Mouse (Mus musculus): ENCODE measurements around the gene Gm45021. TPM values are rescaled to one million over a fixed set of nuclear protein-coding genes. Genes with fewer than 3 reads are reported as not detected.

Gene Gm45021
- polyA plus RNA-seq, 1 experiment from 2014 or later: not detected

DNA sequence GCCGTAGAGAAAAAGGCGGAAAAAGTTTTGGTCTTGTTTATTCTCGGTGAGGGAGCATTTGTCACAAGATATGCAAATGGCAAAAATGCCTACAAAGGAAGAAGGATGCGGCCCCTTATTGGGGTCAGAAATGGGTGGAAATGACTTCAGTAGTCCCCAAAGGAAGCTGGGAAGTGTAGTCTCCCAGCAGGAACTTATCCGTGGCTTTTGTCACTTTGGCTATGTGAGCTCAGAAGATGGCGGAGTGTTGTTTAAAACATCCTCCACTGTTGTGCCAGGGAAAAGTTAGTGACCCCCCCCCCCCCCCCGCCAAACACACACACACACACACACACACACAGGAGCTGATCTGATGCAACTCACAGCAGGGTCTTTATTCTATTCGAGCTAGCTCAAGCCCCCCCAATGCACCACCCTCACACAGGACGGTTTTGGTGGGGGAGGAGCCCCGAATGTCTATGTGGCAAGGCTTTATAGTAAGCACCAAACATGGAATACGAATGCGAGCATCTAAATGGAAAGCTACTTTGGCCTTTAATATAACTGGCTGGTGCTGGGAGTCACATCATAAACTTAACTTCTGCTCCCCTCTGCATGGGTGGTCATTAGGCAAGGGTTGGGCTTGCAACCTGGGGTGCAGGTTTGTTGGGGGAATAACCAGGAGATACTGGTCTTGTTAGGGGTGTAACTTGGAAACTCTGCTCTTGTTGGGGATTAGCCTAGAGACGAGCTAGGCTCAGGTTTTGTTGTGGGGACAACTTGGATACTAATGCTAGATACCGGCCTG, 34.1 kb upstream of the Gm45021 start:
- Histone ChIP-seq H3K27ac (replicated peaks) (peak overlapping the region; percentile 93), H3K4me1 (peaks cover 19% of the 10 kb centered on the region), H3K36me3 (replicated peaks) (peaks cover 19% of the 10 kb centered on the region), H3K9me3 (no peaks in the 10 kb centered on the region), H3K27me3 (replicated peaks; ENCODE audit: low read depth, poor library complexity, severe bottlenecking) (no peaks in the 10 kb centered on the region), H3K4me3 (peak overlapping the region; percentile 63)
- WGBS: 33% methylated on average over 14 of the region's 14 CpGs
- peak; percentile 59 for DNase-seq (ENCODE audit: low spot score)

DNA sequence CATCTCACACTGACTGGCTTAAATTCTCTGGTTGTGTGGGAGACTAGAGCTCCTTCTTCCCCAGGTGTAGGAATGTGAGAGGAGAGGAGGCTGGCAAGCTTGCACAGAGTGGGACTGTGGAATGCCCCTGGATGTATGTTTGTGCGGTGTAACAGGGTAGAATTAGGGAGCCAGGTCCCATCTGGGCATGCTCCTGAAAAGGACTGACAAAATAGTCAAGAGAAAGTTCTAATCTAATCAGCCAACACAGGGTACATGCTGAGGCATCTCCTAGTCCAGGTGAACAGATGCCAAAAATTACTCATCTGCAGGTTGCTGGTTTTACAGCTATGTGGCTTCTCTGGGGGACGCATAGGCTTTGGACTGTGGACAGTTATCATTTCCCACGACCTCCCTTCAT, 33.5 kb upstream of the Gm45021 start:
- WGBS: 90% methylated on average over 3 of the region's 3 CpGs
- Histone ChIP-seq H3K36me3 (replicated peaks) (peaks cover 22% of the 10 kb centered on the region), H3K27me3 (replicated peaks; ENCODE audit: low read depth, poor library complexity, severe bottlenecking) (no peaks in the 10 kb centered on the region), H3K4me1 (peaks cover 19% of the 10 kb centered on the region), H3K4me3 (peak overlapping the region; percentile 63; the same call in 1 of the 2 replicates), H3K9me3 (no peaks in the 10 kb centered on the region), H3K27ac (replicated peaks) (peak overlapping the region; percentile 93)
- DNase-seq (ENCODE audit: low spot score): no peak

DNA sequence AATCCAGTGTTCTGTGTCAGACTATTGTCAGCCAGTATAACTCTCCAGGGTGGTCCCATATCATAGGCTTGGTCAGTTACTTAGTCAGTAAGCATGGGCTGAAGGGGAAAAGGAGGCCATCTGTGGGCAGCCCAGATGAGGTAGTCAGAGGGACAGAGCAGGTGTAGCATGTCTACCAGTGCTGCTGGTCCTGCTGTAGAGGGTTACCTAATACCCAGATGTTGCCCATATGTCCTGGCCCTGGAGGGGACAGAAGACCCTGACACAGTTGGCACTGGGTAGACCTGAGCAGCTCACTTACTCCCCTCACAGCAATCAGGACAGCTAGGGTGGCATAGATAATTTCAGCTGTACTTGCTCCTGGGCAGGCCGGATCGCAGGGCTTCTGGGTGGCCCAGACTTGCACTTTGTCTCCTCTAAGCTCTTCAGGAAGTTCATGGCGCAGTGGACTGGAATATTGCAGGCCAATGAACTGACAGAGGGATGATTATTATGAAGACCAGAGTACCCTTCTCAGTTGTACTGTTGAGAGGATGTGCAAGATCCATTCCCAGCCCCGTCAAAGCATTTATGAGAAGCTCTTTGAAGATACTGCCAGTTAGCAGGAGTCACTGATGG, 23.6 kb upstream of the Gm45021 start:
- Histone ChIP-seq H3K9me3 (no peaks in the 10 kb centered on the region), H3K36me3 (replicated peaks) (peaks cover 60% of the 10 kb centered on the region), H3K27ac (replicated peaks) (no peak overlapping the region), H3K4me3 (no peak overlapping the region), H3K27me3 (replicated peaks; ENCODE audit: low read depth, poor library complexity, severe bottlenecking) (no peaks in the 10 kb centered on the region), H3K4me1 (no peaks in the 10 kb centered on the region)
- DNase-seq (ENCODE audit: low spot score): no peak
- 94% methylated on average over 4 of the region's 4 CpGs for WGBS

DNA sequence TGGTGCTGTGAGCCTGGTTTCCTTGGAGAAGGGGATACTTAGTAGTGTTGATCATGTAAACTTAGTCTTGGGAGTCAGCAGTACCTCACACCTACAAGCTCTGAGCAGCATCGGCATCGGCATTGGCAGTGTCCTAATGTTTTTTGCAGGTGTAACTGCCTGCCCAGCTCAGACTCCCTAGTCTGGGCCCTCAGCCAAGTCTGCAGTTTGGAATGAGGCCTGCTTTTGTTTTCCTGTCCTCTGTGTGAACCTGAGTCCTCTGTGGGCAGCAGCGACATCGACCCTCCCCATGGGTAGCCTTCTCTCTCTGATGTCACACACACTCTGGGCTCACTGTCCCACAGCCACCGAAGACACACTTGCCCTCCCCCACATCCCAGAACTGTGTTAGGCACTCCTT, 23.1 kb upstream of the Gm45021 start:
- Histone ChIP-seq H3K4me3 (no peak overlapping the region), H3K27me3 (replicated peaks; ENCODE audit: low read depth, poor library complexity, severe bottlenecking) (no peaks in the 10 kb centered on the region), H3K36me3 (replicated peaks) (peaks cover 58% of the 10 kb centered on the region), H3K27ac (replicated peaks) (no peak overlapping the region), H3K9me3 (no peaks in the 10 kb centered on the region), H3K4me1 (no peaks in the 10 kb centered on the region)
- WGBS: 85% methylated on average over 5 of the region's 5 CpGs
- DNase-seq (ENCODE audit: low spot score): no peak

DNA sequence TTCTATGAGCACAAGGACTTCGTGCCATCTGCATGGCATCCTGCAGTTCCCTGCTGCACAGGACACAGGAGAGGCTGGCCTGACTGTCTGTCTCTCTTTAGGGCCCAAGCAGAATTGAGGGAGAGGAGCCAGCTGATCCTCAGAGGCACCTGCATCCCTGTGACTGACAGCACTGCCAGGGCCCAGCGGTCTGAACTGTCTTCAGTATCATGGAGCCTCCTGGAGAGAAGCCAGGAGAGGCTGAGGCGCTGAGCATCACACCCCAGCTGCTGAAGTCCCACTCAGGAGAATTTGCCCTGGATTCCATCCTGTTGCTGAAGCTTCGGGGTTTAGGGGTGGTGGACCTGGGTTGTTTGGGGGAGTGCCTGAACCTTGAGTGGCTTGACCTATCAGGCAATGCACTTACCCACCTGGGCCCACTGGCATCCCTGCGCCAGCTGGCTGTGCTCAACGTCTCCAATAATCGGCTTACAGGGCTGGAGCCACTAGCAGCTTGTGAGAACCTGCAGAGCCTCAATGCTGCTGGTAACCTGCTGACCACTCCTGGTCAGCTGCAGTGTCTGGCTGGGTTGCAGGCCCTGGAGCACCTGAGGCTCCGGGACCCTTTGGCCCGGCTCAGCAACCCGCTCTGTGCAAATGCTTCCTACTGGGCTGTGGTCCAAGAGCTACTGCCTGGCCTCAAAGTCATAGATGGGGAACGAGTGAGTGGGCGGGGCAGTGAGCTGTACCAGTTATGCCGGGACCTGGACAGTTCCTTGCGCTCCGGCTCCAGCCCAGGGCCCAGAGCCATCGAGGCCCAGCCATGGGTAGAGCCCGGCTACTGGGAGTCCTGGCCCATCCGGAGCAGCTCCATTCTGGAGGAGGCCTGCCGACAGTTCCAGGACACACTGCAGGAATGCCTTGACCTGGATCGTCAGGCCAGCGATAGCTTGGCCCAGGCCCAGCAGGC, 21.1 kb upstream of the Gm45021 start:
- DNase-seq (ENCODE audit: low spot score): no peak
- no peaks in the 10 kb centered on the region for H3K27me3 ChIP-seq (replicated peaks; ENCODE audit: low read depth, poor library complexity, severe bottlenecking)
- H3K4me3 ChIP-seq: no peak overlapping the region
- H3K9me3 ChIP-seq: no peaks in the 10 kb centered on the region
- peaks cover 14% of the 10 kb centered on the region for H3K4me1 ChIP-seq
- 91% methylated on average over 21 of the region's 21 CpGs for WGBS
- peaks cover 53% of the 10 kb centered on the region for H3K36me3 ChIP-seq (replicated peaks)
- H3K27ac ChIP-seq (replicated peaks): no peak overlapping the region

DNA sequence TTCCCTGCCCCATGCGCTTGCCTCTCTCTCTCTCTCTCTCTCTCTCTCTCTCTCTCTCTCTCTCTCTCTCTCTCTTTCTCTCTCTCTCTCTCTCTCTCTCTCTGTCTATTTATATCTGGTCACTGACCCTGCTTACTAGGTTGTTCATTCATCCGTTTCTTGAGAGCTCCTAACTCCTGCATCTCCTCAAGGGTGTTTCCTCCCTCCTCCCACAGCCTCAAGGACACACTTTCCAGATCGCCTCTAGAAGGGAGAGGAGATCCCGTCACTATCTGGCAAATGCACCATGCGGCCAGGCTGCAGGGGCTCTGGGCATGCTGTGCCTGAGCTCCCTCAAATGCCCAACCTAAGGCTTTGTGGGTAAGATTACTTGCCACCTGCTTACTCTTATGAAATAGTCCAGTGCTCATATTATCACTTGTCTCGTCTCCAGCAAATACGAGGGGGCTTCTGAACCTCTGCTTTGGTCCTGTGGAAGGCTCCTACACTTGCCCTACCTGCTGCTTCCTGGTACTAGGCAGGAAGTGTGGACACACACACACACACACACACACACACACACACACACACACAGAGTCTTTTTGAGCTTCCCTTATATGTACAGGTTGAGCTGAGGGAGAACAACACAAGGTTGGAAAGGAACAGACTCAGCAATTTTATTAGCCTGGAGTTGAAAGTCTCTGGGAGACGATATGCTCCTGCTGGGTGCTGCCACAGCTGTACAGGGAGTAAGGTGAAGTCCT, 20.2 kb upstream of the Gm45021 start:
- Histone ChIP-seq H3K27me3 (replicated peaks; ENCODE audit: low read depth, poor library complexity, severe bottlenecking) (no peaks in the 10 kb centered on the region), H3K4me3 (no peak overlapping the region), H3K4me1 (peaks cover 21% of the 10 kb centered on the region), H3K36me3 (replicated peaks) (peaks cover 49% of the 10 kb centered on the region), H3K27ac (replicated peaks) (no peak overlapping the region), H3K9me3 (no peaks in the 10 kb centered on the region)
- no peak for DNase-seq (ENCODE audit: low spot score)
- WGBS: 88% methylated on average over 8 of the region's 8 CpGs

DNA sequence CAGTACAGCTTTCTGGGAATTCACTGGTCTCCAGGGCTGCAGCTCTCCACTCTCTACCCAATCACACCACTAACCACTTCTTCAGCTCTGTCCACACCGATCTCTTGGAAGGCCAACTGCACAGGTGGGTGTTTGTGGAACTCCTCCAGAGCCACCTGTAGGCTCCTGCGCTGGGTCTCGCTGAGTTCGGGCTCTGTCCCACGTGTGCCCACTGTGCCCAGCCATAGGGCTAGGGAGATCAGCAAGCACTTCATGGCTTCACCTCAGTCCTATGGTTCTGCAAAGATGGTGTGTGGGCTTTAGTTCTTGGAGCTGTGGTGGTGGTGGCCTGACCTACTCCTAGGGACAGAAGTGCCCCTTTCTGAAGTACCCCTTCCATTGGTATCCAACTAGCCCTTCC, 17.4 kb upstream of the Gm45021 start:
- H3K4me3 ChIP-seq: no peak overlapping the region
- peaks cover 25% of the 10 kb centered on the region for H3K36me3 ChIP-seq (replicated peaks)
- H3K4me1 ChIP-seq: peaks cover 22% of the 10 kb centered on the region
- peak overlapping the region; percentile 40; the same call in 1 of the 2 replicates for H3K27ac ChIP-seq (replicated peaks)
- H3K9me3 ChIP-seq: no peaks in the 10 kb centered on the region
- H3K27me3 ChIP-seq (replicated peaks; ENCODE audit: low read depth, poor library complexity, severe bottlenecking): no peaks in the 10 kb centered on the region
- DNase-seq (ENCODE audit: low spot score): no peak
- WGBS: 91% methylated on average over 5 of the region's 5 CpGs

DNA sequence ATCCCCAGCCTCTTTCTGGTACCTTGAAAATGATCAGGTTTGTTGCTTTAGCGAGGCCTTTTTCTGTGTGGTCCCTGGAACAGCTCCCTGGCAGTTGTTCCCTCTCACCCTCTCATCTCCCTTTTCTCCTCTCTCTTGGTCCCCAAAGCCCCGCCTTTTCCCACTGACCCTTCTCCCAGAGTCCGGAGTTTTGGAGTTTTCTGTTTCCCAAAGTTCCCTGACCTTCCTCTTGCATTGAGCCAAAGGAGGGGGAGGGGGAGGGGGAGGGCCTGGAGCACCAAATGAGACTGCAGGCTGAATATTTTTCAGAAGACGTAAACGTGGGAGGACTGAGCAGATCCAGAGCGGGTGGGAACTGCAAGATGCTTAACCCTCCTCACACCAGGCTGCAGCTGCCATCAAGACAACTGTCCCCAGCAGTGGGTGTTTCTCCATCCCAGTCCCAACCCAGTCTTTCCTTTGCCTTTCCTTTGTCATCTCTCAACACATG, 16.8 kb upstream of the Gm45021 start, which contains the start of gene Rarres2:
Gene Rarres2 (minus strand): TSS at position 218 of the 490 bp plus-strand sequence.
- Histone ChIP-seq H3K27ac (replicated peaks) (peak within 1 kb of the TSS; percentile 40), H3K4me3 (no peak within 1 kb of the TSS), H3K4me1 (peaks cover 22% of the 10 kb centered on the region), H3K9me3 (no peaks in the 10 kb centered on the region), H3K27me3 (replicated peaks; ENCODE audit: low read depth, poor library complexity, severe bottlenecking) (no peaks in the 10 kb centered on the region), H3K36me3 (replicated peaks) (peaks cover 25% of the 10 kb centered on the region)
- DNase-seq (ENCODE audit: low spot score): peak; percentile 47
- 30% methylated on average over 6 of the region's 6 CpGs for WGBS

DNA sequence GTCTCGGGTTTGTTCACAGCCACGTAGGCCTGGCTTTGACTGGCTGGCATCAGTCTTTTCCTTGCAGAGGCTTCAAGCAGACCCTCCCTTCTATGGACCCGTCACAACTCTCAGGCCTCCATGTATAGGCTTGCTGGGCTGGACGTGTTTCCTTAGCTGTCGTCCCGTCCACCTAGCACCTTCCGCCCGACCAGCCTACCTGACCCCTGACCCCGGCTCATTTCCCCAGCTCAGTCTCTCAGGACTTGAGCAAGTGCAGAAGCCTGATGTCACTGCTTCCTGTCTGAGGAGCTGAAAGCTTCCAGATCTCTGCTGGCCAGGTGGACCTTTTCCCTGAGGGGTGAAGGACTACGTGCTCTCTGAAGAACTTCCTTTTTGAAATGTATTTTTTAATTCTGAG, 16.1 kb upstream of the Gm45021 start:
- H3K36me3 ChIP-seq (replicated peaks): peaks cover 20% of the 10 kb centered on the region
- H3K9me3 ChIP-seq: no peaks in the 10 kb centered on the region
- no peaks in the 10 kb centered on the region for H3K27me3 ChIP-seq (replicated peaks; ENCODE audit: low read depth, poor library complexity, severe bottlenecking)
- 41% methylated on average over 10 of the region's 10 CpGs for WGBS
- DNase-seq (ENCODE audit: low spot score): peak; percentile 70
- peaks cover 22% of the 10 kb centered on the region for H3K4me1 ChIP-seq
- 0 out of 2 replicates have a peak overlapping the region, but pooled peaks have one; percentile 40 for H3K27ac ChIP-seq (replicated peaks)
- H3K4me3 ChIP-seq: no peak overlapping the region

DNA sequence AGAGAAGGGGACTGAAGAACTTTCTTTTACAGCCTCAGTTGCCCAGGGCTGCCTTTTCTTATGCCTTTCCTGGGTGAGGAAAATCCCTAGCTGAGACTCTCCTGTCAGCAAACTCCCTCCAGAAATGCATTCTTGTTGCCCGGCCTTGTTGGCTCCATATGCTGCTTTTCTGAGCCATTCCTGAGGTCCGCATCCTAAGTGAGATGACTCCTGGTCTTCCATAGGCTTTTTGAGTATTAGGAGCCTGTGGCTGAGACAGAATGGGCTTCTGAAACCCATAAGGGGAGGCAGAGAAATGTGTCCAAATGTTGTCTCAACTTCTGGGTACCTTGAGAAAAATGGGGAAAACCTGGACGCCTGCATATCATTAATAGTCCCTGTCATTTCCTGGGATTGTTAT, 15.4 kb upstream of the Gm45021 start:
- no peak for DNase-seq (ENCODE audit: low spot score)
- H3K9me3 ChIP-seq: no peaks in the 10 kb centered on the region
- no peak overlapping the region for H3K4me3 ChIP-seq
- H3K36me3 ChIP-seq (replicated peaks): peaks cover 14% of the 10 kb centered on the region; the same call in 1 of the 2 replicates
- WGBS: 75% methylated on average over 3 of the region's 3 CpGs
- H3K27ac ChIP-seq (replicated peaks): no peak overlapping the region
- H3K27me3 ChIP-seq (replicated peaks; ENCODE audit: low read depth, poor library complexity, severe bottlenecking): no peaks in the 10 kb centered on the region
- peaks cover 22% of the 10 kb centered on the region for H3K4me1 ChIP-seq

DNA sequence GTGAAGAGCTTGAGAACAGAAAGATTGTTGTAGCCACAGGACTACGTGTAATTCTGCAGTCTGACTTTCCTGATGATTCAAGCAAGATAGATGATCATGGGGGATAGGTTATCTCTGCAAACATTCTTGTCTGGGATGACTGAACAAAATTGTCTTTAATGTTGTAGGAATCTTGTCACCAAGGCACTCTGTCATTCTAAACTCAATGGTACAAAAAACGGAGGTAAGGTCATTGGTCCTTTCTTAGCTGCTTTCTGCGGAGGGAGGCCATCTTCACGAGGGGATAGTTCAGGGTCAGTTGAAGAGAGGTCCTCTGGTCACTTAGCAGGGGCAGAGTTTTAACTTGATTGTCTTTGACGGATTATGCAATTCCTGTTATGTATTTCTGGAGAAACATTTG, 10.7 kb upstream of the Gm45021 start:
- Histone ChIP-seq H3K36me3 (replicated peaks) (no peaks in the 10 kb centered on the region), H3K4me1 (peaks cover 13% of the 10 kb centered on the region), H3K27ac (replicated peaks) (no peak overlapping the region), H3K4me3 (no peak overlapping the region), H3K27me3 (replicated peaks; ENCODE audit: low read depth, poor library complexity, severe bottlenecking) (no peaks in the 10 kb centered on the region), H3K9me3 (no peaks in the 10 kb centered on the region)
- WGBS: 71% methylated on average over 5 of the region's 5 CpGs
- no peak for DNase-seq (ENCODE audit: low spot score)

All from embryonic facial prominence, embryonic 10.5 days (tissue).